Mouse (Mus musculus) liver, adult 2 months (tissue): ENCODE data around the gene Ndufs7.

Source experiments
- CTCF ChIP-seq: fragments of 200-500 bp; IDR thresholded peaks from 2 replicates; pipeline ENCODE4 v1.5.1; 2011; ENCODE audit warnings: low read depth, low read length, control low read depth
- POLR2A ChIP-seq: fragments of 200-500 bp; IDR thresholded peaks from 2 replicates; pipeline ENCODE4 v1.6.1; 2011; ENCODE audit warnings: low read length, control low read depth; ENCODE audit not compliant: insufficient read depth; ENCODE audit errors: extremely low read depth

- TF ChIP-seq CTCF (no peak), POLR2A (no peak)
Measured at GRCm38 (mm10) chr10:80300672-80301181, 51.8 kb downstream of the Ndufs7 start.
